Comparison of ENCODE assay signal across 17 mouse cellular contexts in genomic region chr4:139871699-139872098, GRCm38 (mm10). TPM values are rescaled to one million over a fixed set of nuclear protein-coding genes. Genes with fewer than 3 reads are reported as not detected.
DNase-seq lines count a peak whose midpoint lies in the region; ATAC-seq and TF ChIP-seq lines count a peak whose summit lies in the region.
"Had no signal": no experiment of that assay in that cellular context is flagged by ENCODE, and none has a peak within 500 bp of the region (broad histone marks: within the 10 kb centered on the region; RNA-seq: fewer than 3 reads in every experiment).

No protein-coding gene starts in this region.

- H3K36me3 ChIP-seq in hindbrain, embryonic 11.5 days (ENCODE audit: control insufficient read depth, insufficient read depth, low read length) = no peaks in the 10 kb centered on the region
- no peaks in the 10 kb centered on the region for H3K36me3 ChIP-seq in hindbrain, embryonic 16.5 days (ENCODE audit: control insufficient read depth, insufficient read depth, low read length)
- H3K36me3 ChIP-seq in midbrain, embryonic 10.5 days = no peaks in the 10 kb centered on the region
- H3K36me3 ChIP-seq in midbrain, embryonic 14.5 days (ENCODE audit: control insufficient read depth, insufficient read depth, low read length) = no peaks in the 10 kb centered on the region
- H3K36me3 ChIP-seq in midbrain, postnatal 0 days (ENCODE audit: insufficient read depth, low read length) = no peaks in the 10 kb centered on the region
- H3K36me3 ChIP-seq: forebrain, embryonic 15.5 days; limb, embryonic 15.5 days had no signal

- H3K4me1 ChIP-seq in hindbrain, embryonic 11.5 days (replicated peaks; ENCODE audit: control insufficient read depth, insufficient read depth, low read length) = no peaks in the 10 kb centered on the region
- H3K4me1 ChIP-seq in hindbrain, embryonic 16.5 days (ENCODE audit: control insufficient read depth, insufficient read depth, low read depth, low read length) = no peaks in the 10 kb centered on the region; the same call in 1 of the 2 replicates
- peaks cover 15% of the 10 kb centered on the region; the same call in 1 of the 2 replicates for H3K4me1 ChIP-seq in midbrain, embryonic 10.5 days
- H3K4me1 ChIP-seq in midbrain, embryonic 14.5 days (ENCODE audit: control insufficient read depth, insufficient read depth, low read length) = no peaks in the 10 kb centered on the region
- H3K4me1 ChIP-seq in midbrain, postnatal 0 days (ENCODE audit: insufficient read depth, low read length) = no peaks in the 10 kb centered on the region
- H3K4me1 ChIP-seq: forebrain, embryonic 15.5 days; limb, embryonic 15.5 days had no signal

- H3K4me2 ChIP-seq in hindbrain, embryonic 11.5 days (replicated peaks; ENCODE audit: low read depth, low read length) = no peak overlapping the region
- no peak overlapping the region for H3K4me2 ChIP-seq in hindbrain, embryonic 16.5 days (ENCODE audit: low read length)
- no peak overlapping the region for H3K4me2 ChIP-seq in midbrain, embryonic 14.5 days (ENCODE audit: low read length)
- H3K4me2 ChIP-seq in midbrain, postnatal 0 days (ENCODE audit: low read depth, low read length, poor library complexity, severe bottlenecking) = no peak overlapping the region
- H3K4me2 ChIP-seq: forebrain, embryonic 15.5 days; limb, embryonic 15.5 days had no signal

- DNase-seq in hindbrain, embryonic 11.5 days (ENCODE audit: low spot score) = peak; percentile 40
- DNase-seq in midbrain, embryonic 10.5 days (ENCODE audit: low spot score) = peak; percentile 38
- DNase-seq in midbrain, embryonic 14.5 days = no peak
- DNase-seq in embryo, embryonic 10.5 days (ENCODE audit: low spot score) = peak; percentile 35
- DNase-seq in midbrain, postnatal 0 days (ENCODE audit: low spot score) = peak; percentile 17
- no peak for DNase-seq in layer of hippocampus, adult 9-10 months (ENCODE audit: low spot score)
- no peak for DNase-seq in urinary bladder, postnatal 4 days (ENCODE audit: low spot score in 2 of 2)
- DNase-seq: adrenal gland, postnatal 10 days; heart, adult 18-20 months; heart, postnatal 14 days; thymus, postnatal 14 days had no signal

- no peak overlapping the region for H3K27ac ChIP-seq in hindbrain, embryonic 11.5 days (ENCODE audit: low read depth, low read length)
- H3K27ac ChIP-seq in hindbrain, embryonic 16.5 days (ENCODE audit: low read depth, low read length) = no peak overlapping the region
- no peak overlapping the region for H3K27ac ChIP-seq in midbrain, embryonic 10.5 days (replicated peaks)
- H3K27ac ChIP-seq in midbrain, embryonic 14.5 days (replicated peaks; ENCODE audit: low read depth, low read length) = no peak overlapping the region
- no peak overlapping the region for H3K27ac ChIP-seq in midbrain, postnatal 0 days (ENCODE audit: low read depth, low read length)
- H3K27ac ChIP-seq: forebrain, embryonic 15.5 days; left cerebral cortex, adult 2 months; limb, embryonic 15.5 days; macrophage had no signal

- H3K27me3 ChIP-seq in hindbrain, embryonic 11.5 days (ENCODE audit: control insufficient read depth, insufficient read depth, low read length) = no peaks in the 10 kb centered on the region
- H3K27me3 ChIP-seq in hindbrain, embryonic 16.5 days (replicated peaks; ENCODE audit: control insufficient read depth, insufficient read depth, low read length) = no peaks in the 10 kb centered on the region
- H3K27me3 ChIP-seq in midbrain, embryonic 10.5 days (ENCODE audit: low read depth, poor library complexity, severe bottlenecking) = no peaks in the 10 kb centered on the region
- no peaks in the 10 kb centered on the region for H3K27me3 ChIP-seq in midbrain, embryonic 14.5 days (ENCODE audit: control insufficient read depth, insufficient read depth, low read length)
- H3K27me3 ChIP-seq in midbrain, postnatal 0 days (ENCODE audit: insufficient read depth, low read length) = no peaks in the 10 kb centered on the region
- H3K27me3 ChIP-seq: forebrain, embryonic 15.5 days had no signal

- no peak for ATAC-seq in hindbrain, embryonic 11.5 days (ENCODE audit: low FRiP score)
- no peak for ATAC-seq in hindbrain, embryonic 16.5 days
- no peak for ATAC-seq in midbrain, embryonic 14.5 days (ENCODE audit: low FRiP score, low TSS enrichment)
- no peak for ATAC-seq in midbrain, postnatal 0 days (ENCODE audit: low FRiP score)

- TF ChIP-seq CTCF in midbrain, postnatal 0 days (IDR thresholded peaks at IDR 0.05) = no peak

- H3K9me3 ChIP-seq in hindbrain, embryonic 11.5 days (ENCODE audit: control insufficient read depth, low read length) = no peaks in the 10 kb centered on the region
- H3K9me3 ChIP-seq in hindbrain, embryonic 16.5 days (ENCODE audit: control insufficient read depth, low read length) = no peaks in the 10 kb centered on the region
- H3K9me3 ChIP-seq in midbrain, embryonic 10.5 days (replicated peaks) = no peaks in the 10 kb centered on the region
- H3K9me3 ChIP-seq in midbrain, embryonic 14.5 days (ENCODE audit: control insufficient read depth, low read length) = no peaks in the 10 kb centered on the region
- H3K9me3 ChIP-seq in midbrain, postnatal 0 days (ENCODE audit: low read length) = no peaks in the 10 kb centered on the region
- H3K9me3 ChIP-seq: forebrain, embryonic 15.5 days; limb, embryonic 15.5 days had no signal

- 29% methylated on average over 12 of the region's 12 CpGs for WGBS in hindbrain, embryonic 11.5 days
- 22% methylated on average over 12 of the region's 12 CpGs for WGBS in hindbrain, embryonic 16.5 days
- WGBS in midbrain, embryonic 10.5 days = 24% methylated on average over 12 of the region's 12 CpGs
- WGBS in midbrain, embryonic 14.5 days = 25% methylated on average over 12 of the region's 12 CpGs
- WGBS in midbrain, postnatal 0 days = 24% methylated on average over 12 of the region's 12 CpGs

- no peak overlapping the region for H3K9ac ChIP-seq in hindbrain, embryonic 11.5 days (ENCODE audit: low read depth, low read length)
- no peak overlapping the region for H3K9ac ChIP-seq in hindbrain, embryonic 16.5 days (ENCODE audit: low read depth, low read length)
- no peak overlapping the region for H3K9ac ChIP-seq in midbrain, embryonic 14.5 days (replicated peaks; ENCODE audit: low read length)
- no peak overlapping the region for H3K9ac ChIP-seq in midbrain, postnatal 0 days (replicated peaks; ENCODE audit: low read length, poor library complexity, severe bottlenecking)
- H3K9ac ChIP-seq: forebrain, embryonic 15.5 days; limb, embryonic 15.5 days had no signal

- H3K4me3 ChIP-seq in hindbrain, embryonic 11.5 days (ENCODE audit: low read depth, low read length) = no peak overlapping the region
- no peak overlapping the region for H3K4me3 ChIP-seq in hindbrain, embryonic 16.5 days (ENCODE audit: low read length)
- no peak overlapping the region for H3K4me3 ChIP-seq in midbrain, embryonic 10.5 days
- no peak overlapping the region for H3K4me3 ChIP-seq in midbrain, embryonic 14.5 days (replicated peaks; ENCODE audit: low read depth, low read length)
- H3K4me3 ChIP-seq in midbrain, postnatal 0 days (ENCODE audit: low read depth, low read length) = no peak overlapping the region
- H3K4me3 ChIP-seq: forebrain, embryonic 15.5 days; left cerebral cortex, adult 2 months; limb, embryonic 15.5 days had no signal

RNA-seq across cellular contexts. Expression of gene Pax7, which starts 38.4 kb away (rescaled TPM):
- 2.2 and 2.7 TPM in 2 replicates for polyA plus RNA-seq in hindbrain, embryonic 11.5 days (2014; fragmentation: Nextera tagmentation; extraction: Ambion mirVana)
- 0.24 and 0.60 TPM in 2 replicates for polyA plus RNA-seq in hindbrain, embryonic 16.5 days (2015; fragmentation: Nextera tagmentation; extraction: Ambion mirVana)
- 1.3 and 1.8 TPM in 2 replicates for polyA plus RNA-seq in midbrain, embryonic 10.5 days (2016; fragmentation: Nextera tagmentation; extraction: Ambion mirVana)
- polyA plus RNA-seq in midbrain, embryonic 14.5 days (2014; fragmentation: Nextera tagmentation; extraction: Ambion mirVana) = 9.1 and 9.2 TPM in 2 replicates
- total RNA-seq in midbrain, postnatal 0 days (2014; rRNA removed) = 34.9 and 36.0 TPM in 2 replicates
- 3.0 and 3.4 TPM in 2 replicates for polyA plus RNA-seq in midbrain, postnatal 0 days (2015; fragmentation: Nextera tagmentation; extraction: Ambion mirVana)
- total RNA-seq: common myeloid progenitor, adult 5-6 weeks; heart, adult 18-20 months; heart, postnatal 14 days; left cerebral cortex, adult 2 months had no signal
- polyA plus RNA-seq: macrophage had no signal

Comparison
In these comparisons a context has a peak if more than half of its experiments do, and no peak if none do; other contexts are left out.
1. DNase-seq: peak in hindbrain, embryonic 11.5 days (single experiment), midbrain, embryonic 10.5 days (single experiment), embryo, embryonic 10.5 days (single experiment) and midbrain, postnatal 0 days (single experiment); none in midbrain, embryonic 14.5 days (single experiment), layer of hippocampus, adult 9-10 months (single experiment) and urinary bladder, postnatal 4 days (0 of 2).